Mouse (Mus musculus) liver, postnatal 0 days (tissue): ENCODE data around the gene Rnf216.

Experiments
- CTCF ChIP-seq: sonication (generic); IDR thresholded peaks from 2 replicates; pipeline ENCODE4 v1.5.1; 2016; ENCODE audit warnings: antibody characterized with exemption, low read depth
- EP300 ChIP-seq: IDR thresholded peaks from 2 replicates; pipeline ENCODE4 v1.6.1; 2016; ENCODE audit warnings: antibody characterized with exemption, low read depth, mild to moderate bottlenecking

DNA sequence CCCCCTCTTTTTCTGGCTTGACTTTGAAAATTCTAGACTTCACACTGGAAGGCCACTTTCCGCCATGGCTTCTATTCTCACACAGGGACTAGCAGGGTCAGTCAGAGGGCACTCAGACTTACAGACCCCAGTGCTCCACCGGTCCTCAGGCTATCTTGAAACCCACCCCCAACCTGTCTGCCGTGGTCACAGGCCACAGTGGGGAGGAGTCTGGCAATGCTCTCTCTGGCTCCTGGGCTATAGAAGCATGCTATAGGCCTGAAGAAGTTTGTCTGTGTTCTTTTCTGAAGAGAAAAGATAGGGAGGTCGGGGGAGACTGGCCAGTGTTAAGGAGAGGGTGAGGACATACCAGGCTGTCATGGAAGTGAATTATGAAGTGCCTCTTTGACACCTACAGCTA lies 112.7 kb downstream of the Rnf216 start:
- TF ChIP-seq CTCF (no peak), EP300 (no peak)
